Mouse (Mus musculus): ENCODE data around the gene Caprin2. TPM values are rescaled to one million over a fixed set of nuclear protein-coding genes. Genes with fewer than 3 reads are reported as not detected.

Gene Caprin2
- polyA plus RNA-seq, 1 experiment from 2014 or later = 16.4 TPM

DNA sequence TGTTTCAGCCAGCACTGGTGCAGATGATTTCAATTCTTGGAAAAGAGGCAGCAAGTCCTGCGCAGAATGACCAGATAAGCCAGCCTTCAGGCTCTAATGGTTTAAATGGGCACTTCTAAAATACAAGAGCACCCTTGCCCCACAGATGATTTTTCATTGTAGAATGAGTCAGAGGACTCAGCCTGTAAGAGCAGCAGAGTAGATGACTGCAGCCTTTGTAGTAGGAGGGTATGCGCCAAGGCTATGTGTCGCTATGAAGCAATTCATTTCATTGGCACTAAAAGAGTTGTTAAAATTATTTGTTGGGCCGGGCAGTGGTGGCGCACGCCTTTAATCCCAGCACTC, 442 bp upstream of the Caprin2 start:
- H3K27ac ChIP-seq (ENCODE audit: low read depth, low read length) = peak overlapping the region; percentile 86
- no peaks in the 10 kb centered on the region; the same call in 1 of the 2 replicates for H3K4me1 ChIP-seq (ENCODE audit: control insufficient read depth, insufficient read depth, low read length)
- H3K4me2 ChIP-seq (replicated peaks; ENCODE audit: low read depth, low read length) = peak overlapping the region; percentile 81
- H3K9me3 ChIP-seq (ENCODE audit: control insufficient read depth, low read length) = no peaks in the 10 kb centered on the region
- no peaks in the 10 kb centered on the region for H3K27me3 ChIP-seq (ENCODE audit: control insufficient read depth, insufficient read depth, low read length)
- ATAC-seq (ENCODE audit: low FRiP score, low TSS enrichment) = peak; percentile 33
- peak overlapping the region; percentile 78; the same call in 1 of the 2 replicates for H3K9ac ChIP-seq (ENCODE audit: low read depth, low read length)
- WGBS = 57% methylated on average over 6 of the region's 6 CpGs
- no peaks in the 10 kb centered on the region for H3K36me3 ChIP-seq (ENCODE audit: control insufficient read depth, insufficient read depth, low read length)
- peak overlapping the region; percentile 81 for H3K4me3 ChIP-seq (ENCODE audit: low read length)

DNA sequence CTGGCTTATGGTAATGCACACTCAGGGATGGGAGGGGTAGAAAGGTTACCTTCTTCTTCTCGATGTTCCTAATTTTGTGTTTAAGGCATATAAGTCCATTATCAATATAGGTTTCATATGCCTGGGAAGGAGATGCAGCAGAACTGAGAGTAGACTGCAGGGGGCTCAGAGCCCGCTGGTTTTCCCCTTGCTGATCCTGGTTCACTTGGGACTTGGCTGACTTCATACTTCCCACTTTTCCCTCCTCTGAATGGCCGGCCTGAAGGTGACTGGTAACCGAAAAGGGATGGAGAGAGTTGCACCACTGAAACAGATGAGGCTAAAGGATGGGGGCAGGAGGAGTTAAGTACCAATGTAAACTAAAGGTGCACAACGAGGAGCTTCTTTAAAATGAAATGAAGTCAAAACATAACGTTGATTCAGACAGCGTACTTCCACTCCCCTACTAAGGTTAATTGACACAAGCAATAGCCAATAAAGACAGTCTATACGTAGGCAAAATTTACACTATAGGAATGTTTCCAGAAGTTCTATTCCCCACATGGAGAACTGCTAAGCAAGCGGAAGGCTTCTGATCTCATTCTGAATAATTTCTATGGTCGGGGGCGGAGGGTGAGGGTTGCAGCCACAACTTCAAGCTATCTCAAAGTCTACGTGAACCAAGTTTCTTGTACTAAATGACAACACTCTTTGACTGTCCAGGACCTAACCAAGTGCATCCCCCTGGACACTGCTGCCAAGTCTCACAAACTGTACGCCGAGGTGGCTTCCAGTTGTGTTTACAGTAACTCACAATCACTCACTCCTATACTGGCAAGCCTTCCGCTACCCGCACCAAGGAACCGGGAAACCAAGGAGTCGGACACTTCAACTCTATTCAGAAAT, 907 bp downstream of the Caprin2 start:
- 13% methylated on average over 18 of the region's 18 CpGs for WGBS
- no peak for ATAC-seq (ENCODE audit: low FRiP score, low TSS enrichment)
- H3K4me3 ChIP-seq (ENCODE audit: low read length) = peak overlapping the region; percentile 81

DNA sequence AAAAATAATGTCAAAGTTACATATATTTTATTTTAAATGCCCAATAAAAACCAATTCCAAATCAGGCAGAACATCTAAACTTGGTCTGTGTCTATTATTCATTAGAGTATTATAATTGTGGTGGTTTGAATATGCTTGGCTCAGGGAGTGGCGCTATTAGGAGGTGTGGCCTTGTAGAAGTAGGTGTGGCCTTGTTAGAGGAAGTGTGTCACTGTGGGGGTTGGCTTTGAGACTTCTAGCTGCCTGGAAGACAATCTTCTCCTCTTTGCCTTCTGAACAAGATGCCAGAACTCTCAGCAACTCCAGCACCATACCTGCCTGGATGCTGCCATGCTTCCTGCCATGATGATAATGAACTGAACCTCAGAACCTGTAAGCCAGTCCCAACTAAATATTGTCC, 22.1 kb downstream of the Caprin2 start:
- H3K4me1 ChIP-seq (ENCODE audit: control insufficient read depth, insufficient read depth, low read length) = no peaks in the 10 kb centered on the region
- no peaks in the 10 kb centered on the region for H3K9me3 ChIP-seq (ENCODE audit: control insufficient read depth, low read length)
- no peak for ATAC-seq (ENCODE audit: low FRiP score, low TSS enrichment)
- no peaks in the 10 kb centered on the region for H3K27me3 ChIP-seq (ENCODE audit: control insufficient read depth, insufficient read depth, low read length)
- H3K27ac ChIP-seq (ENCODE audit: low read depth, low read length) = no peak overlapping the region
- 91% methylated on average over 1 of the region's 1 CpGs for WGBS
- no peak overlapping the region for H3K9ac ChIP-seq (ENCODE audit: low read depth, low read length)
- no peak overlapping the region for H3K4me2 ChIP-seq (replicated peaks; ENCODE audit: low read depth, low read length)
- no peaks in the 10 kb centered on the region for H3K36me3 ChIP-seq (ENCODE audit: control insufficient read depth, insufficient read depth, low read length)
- H3K4me3 ChIP-seq (ENCODE audit: low read length) = no peak overlapping the region

More for the DNA sequence above, 907 bp downstream of the Caprin2 start:
- Histone ChIP-seq H3K4me2 (replicated peaks; ENCODE audit: low read depth, low read length) (peak overlapping the region; percentile 81), H3K9ac (ENCODE audit: low read depth, low read length) (peak overlapping the region; percentile 78), H3K27me3 (ENCODE audit: control insufficient read depth, insufficient read depth, low read length) (no peaks in the 10 kb centered on the region), H3K36me3 (ENCODE audit: control insufficient read depth, insufficient read depth, low read length) (no peaks in the 10 kb centered on the region), H3K27ac (ENCODE audit: low read depth, low read length) (peak overlapping the region; percentile 86), H3K9me3 (ENCODE audit: control insufficient read depth, low read length) (no peaks in the 10 kb centered on the region), H3K4me1 (ENCODE audit: control insufficient read depth, insufficient read depth, low read length) (no peaks in the 10 kb centered on the region; the same call in 1 of the 2 replicates)

DNA sequence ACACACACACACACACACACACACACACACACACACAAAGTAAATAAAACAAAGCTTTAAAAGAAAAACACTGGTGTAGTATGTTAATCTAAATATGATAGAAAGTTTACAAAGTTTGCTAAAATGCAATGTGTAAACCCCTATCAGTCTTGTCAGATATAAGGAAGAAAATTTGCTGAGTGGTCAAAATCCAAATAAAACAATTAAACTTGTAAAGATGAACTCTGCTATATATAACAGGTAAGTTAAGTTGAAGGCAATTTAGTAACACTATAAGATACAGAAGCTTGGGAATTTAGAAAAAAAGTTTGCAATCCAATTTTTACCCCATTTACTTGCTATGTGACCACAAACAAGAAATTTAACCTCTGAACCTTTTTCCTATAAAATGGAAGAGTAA, 50.4 kb downstream of the Caprin2 start:
- no peak for ATAC-seq (ENCODE audit: low FRiP score, low TSS enrichment)
- Histone ChIP-seq H3K4me3 (ENCODE audit: low read length) (no peak overlapping the region), H3K4me1 (ENCODE audit: control insufficient read depth, insufficient read depth, low read length) (no peaks in the 10 kb centered on the region), H3K27me3 (ENCODE audit: control insufficient read depth, insufficient read depth, low read length) (no peaks in the 10 kb centered on the region), H3K36me3 (ENCODE audit: control insufficient read depth, insufficient read depth, low read length) (peaks cover 2% of the 10 kb centered on the region; the same call in 1 of the 2 replicates), H3K9ac (ENCODE audit: low read depth, low read length) (no peak overlapping the region), H3K27ac (ENCODE audit: low read depth, low read length) (no peak overlapping the region), H3K9me3 (ENCODE audit: control insufficient read depth, low read length) (no peaks in the 10 kb centered on the region), H3K4me2 (replicated peaks; ENCODE audit: low read depth, low read length) (no peak overlapping the region)

DNA sequence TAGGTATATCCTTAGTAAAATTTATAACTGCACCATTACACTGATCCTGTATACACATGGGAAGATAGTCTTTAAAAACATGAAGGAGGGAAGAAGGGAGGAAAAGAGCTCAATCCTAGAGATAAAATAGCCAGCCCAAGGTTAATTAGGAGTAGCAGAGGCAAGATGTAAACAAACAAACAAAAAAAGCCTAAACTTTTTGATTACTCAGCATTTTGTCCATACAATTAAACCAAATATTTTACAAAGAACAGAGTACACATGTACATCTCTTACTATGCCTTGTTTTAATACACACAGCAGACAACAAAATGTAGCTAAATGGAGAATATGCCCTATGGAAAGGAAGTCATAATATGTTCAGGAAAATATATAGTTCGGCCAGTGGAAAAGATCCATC, 54.3 kb downstream of the Caprin2 start:
- no peak overlapping the region for H3K4me2 ChIP-seq (replicated peaks; ENCODE audit: low read depth, low read length)
- H3K4me1 ChIP-seq (ENCODE audit: control insufficient read depth, insufficient read depth, low read length) = no peaks in the 10 kb centered on the region
- H3K9ac ChIP-seq (ENCODE audit: low read depth, low read length) = no peak overlapping the region
- no peak for ATAC-seq (ENCODE audit: low FRiP score, low TSS enrichment)
- no peaks in the 10 kb centered on the region for H3K27me3 ChIP-seq (ENCODE audit: control insufficient read depth, insufficient read depth, low read length)
- H3K36me3 ChIP-seq (ENCODE audit: control insufficient read depth, insufficient read depth, low read length) = no peaks in the 10 kb centered on the region
- H3K9me3 ChIP-seq (ENCODE audit: control insufficient read depth, low read length) = no peaks in the 10 kb centered on the region
- H3K27ac ChIP-seq (ENCODE audit: low read depth, low read length) = no peak overlapping the region
- no peak overlapping the region for H3K4me3 ChIP-seq (ENCODE audit: low read length)
- WGBS = 91% methylated on average over 1 of the region's 1 CpGs

DNA sequence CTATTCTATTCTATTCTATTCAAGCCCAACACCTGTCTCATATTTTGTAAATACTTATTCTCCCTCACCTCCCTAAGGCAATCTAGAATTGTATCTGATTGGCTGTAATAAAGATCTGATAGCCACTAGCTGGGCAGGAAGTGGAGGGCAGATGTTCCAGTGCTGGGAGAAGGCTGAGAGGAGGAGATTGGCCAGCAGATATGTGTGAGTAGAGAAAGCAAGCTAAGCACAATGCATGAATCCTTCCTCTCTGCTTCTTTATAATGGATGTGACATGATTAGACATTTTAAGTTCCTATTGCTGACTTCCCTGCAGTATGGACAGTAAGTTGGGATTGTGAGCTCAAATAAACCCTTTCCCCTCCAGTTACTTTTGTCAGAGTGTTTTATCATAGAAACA, 57.6 kb downstream of the Caprin2 start:
- H3K27me3 ChIP-seq (ENCODE audit: control insufficient read depth, insufficient read depth, low read length) = no peaks in the 10 kb centered on the region
- no peaks in the 10 kb centered on the region for H3K9me3 ChIP-seq (ENCODE audit: control insufficient read depth, low read length)
- no peak overlapping the region for H3K27ac ChIP-seq (ENCODE audit: low read depth, low read length)
- H3K9ac ChIP-seq (ENCODE audit: low read depth, low read length) = no peak overlapping the region
- no peaks in the 10 kb centered on the region for H3K36me3 ChIP-seq (ENCODE audit: control insufficient read depth, insufficient read depth, low read length)
- no peaks in the 10 kb centered on the region for H3K4me1 ChIP-seq (ENCODE audit: control insufficient read depth, insufficient read depth, low read length)
- H3K4me2 ChIP-seq (replicated peaks; ENCODE audit: low read depth, low read length) = no peak overlapping the region
- no peak for ATAC-seq (ENCODE audit: low FRiP score, low TSS enrichment)
- H3K4me3 ChIP-seq (ENCODE audit: low read length) = no peak overlapping the region

DNA sequence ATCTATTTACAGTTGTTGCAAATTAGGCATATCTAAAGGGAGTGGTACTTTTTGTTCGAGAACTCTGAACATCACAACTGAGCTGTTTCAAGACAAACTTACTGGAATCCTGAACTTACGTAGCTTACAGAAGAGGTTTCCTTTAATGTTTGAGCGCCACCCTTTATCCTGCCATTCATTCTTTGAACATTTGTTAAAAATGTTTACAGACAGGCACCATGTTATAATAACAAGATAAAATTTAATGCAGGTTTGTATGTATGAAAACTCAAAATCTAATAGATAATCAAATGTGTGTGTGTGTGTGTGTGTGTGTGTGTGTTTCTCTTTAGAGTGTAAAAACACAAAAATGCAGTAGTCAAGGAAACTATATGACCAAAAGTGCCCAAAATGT, 64.3 kb downstream of the Caprin2 start:
- Histone ChIP-seq H3K4me3 (ENCODE audit: low read length) (peak overlapping the region; percentile 65), H3K27me3 (ENCODE audit: control insufficient read depth, insufficient read depth, low read length) (no peaks in the 10 kb centered on the region), H3K36me3 (ENCODE audit: control insufficient read depth, insufficient read depth, low read length) (no peaks in the 10 kb centered on the region), H3K27ac (ENCODE audit: low read depth, low read length) (no peak overlapping the region), H3K9ac (ENCODE audit: low read depth, low read length) (peak overlapping the region; percentile 74; the same call in 1 of the 2 replicates), H3K9me3 (ENCODE audit: control insufficient read depth, low read length) (no peaks in the 10 kb centered on the region), H3K4me2 (replicated peaks; ENCODE audit: low read depth, low read length) (peak overlapping the region; percentile 45), H3K4me1 (ENCODE audit: control insufficient read depth, insufficient read depth, low read length) (peaks cover 10% of the 10 kb centered on the region)
- no peak for ATAC-seq (ENCODE audit: low FRiP score, low TSS enrichment)
- WGBS = 30% methylated on average over 3 of the region's 3 CpGs

DNA sequence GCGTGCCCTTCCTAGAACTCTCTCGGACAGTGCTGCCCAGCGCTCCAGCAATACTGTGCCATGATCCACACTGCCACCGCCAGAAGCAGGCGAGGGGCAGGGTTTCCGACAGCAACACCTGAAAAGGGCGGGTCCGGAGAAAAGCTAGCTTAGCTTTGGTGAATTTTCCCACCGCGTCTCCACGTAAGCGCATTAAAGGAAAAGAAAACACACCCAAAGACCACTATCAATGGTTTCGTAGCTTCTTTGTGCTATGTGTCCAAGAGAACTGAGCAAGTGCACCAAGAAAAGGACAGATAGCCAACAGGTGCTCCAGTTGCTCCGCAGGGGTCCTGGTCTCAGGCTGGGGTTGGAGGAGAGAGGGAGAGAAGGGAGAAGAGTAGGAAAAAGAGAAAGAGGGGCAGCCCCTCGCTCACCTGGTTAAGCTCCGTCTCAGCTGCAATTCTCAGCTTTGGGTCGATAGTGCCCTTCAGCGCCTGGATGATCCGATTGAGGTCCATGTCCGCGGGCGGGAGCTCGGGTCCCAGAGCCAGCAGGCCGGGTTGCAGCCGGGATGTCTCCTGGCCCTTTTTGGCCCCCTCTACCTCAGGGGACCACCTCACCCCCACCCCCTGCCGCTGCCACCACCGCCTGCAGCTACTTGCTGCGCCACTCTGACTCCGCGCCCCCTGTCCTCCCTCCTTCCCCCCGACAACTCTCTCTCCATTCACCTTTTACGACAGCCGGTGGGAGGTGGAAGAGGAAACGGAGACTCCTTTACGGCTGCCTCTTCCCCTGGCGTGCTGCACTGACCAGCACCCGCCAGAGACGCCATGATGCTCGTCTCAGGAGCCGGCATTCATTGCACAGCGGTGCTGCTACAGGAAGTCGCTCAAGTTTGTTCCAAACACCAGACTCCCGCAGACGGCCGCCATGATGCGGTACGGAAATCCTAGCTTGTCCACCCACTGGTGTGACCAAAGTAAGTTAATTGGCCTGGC, 65.0 kb downstream of the Caprin2 start, which contains the start of gene Ipo8:
Gene Ipo8, minus strand, starts transcription at position 720 of the 980 bp plus-strand sequence.
- peak within 1 kb of the TSS; percentile 74 for H3K9ac ChIP-seq (ENCODE audit: low read depth, low read length)
- peak within 1 kb of the TSS; percentile 76 for H3K4me2 ChIP-seq (replicated peaks; ENCODE audit: low read depth, low read length)
- H3K27me3 ChIP-seq (ENCODE audit: control insufficient read depth, insufficient read depth, low read length) = no peaks in the 10 kb centered on the region
- no peaks in the 10 kb centered on the region for H3K9me3 ChIP-seq (ENCODE audit: control insufficient read depth, low read length)
- peak within 1 kb of the TSS; percentile 53; the same call in 1 of the 2 replicates for H3K27ac ChIP-seq (ENCODE audit: low read depth, low read length)
- no peaks in the 10 kb centered on the region for H3K36me3 ChIP-seq (ENCODE audit: control insufficient read depth, insufficient read depth, low read length)
- ATAC-seq (ENCODE audit: low FRiP score, low TSS enrichment) = peak; percentile 99
- WGBS = under 1% methylated on average over 47 of the region's 47 CpGs
- peaks cover 10% of the 10 kb centered on the region for H3K4me1 ChIP-seq (ENCODE audit: control insufficient read depth, insufficient read depth, low read length)
- H3K4me3 ChIP-seq (ENCODE audit: low read length) = peak within 1 kb of the TSS; percentile 65
